Mouse (Mus musculus) heart, postnatal 36 days (tissue): ENCODE results near the gene Sept8. TPM values are rescaled to one million over a fixed set of nuclear protein-coding genes. Genes with fewer than 3 reads are reported as not detected.

Experiments used
- DNase-seq, 2 experiments: peaks; one replicate each; pipeline ENCODE4 v3.0.0; 2021 to 2022
- intact Hi-C: fragments of 180-260 bp; cut with DNase I; formaldehyde crosslinking; loops from one replicate; pipeline ENCODE4 v1.15.1; 2025
- total RNA-seq, 2 experiments: library from RNA; stranded (reverse); gene quantifications; 2 replicates each; pipeline ENCODE4 v1.2.3; 2021

The Sept8 gene
- total RNA-seq, 2 experiments from 2014 or later = 28.4 to 35.3 TPM

- DNase-seq = no peak
- intact Hi-C loops = loop anchor here (1.0 kb wide), 1 partner anchor 9 kb away; no protein-coding TSS in a partner anchor
Observed at GRCm38 (mm10) chr11:53561986-53562385, 42.9 kb downstream of the Sept8 start.

- no peak for DNase-seq
- intact Hi-C loops = loop anchor here (2.0 to 5.0 kb wide), 2 partner anchors 38 to 94 kb away; partner anchors contain the start of gene Gm9837
Observed at GRCm38 (mm10) chr11:53566646-53567045, 47.6 kb downstream of the Sept8 start.

- DNase-seq = peak; percentile 93 to 96
- intact Hi-C loops = loop anchor here (2.0 to 5.0 kb wide), 2 partner anchors 39 to 95 kb away; partner anchors contain the start of gene Gm9837
Observed at GRCm38 (mm10) chr11:53567224-53568014, 48.4 kb downstream of the Sept8 start, which contains the start of gene Kif3a. Kif3a (plus strand) TSS chr11:53567379.

- no peak for DNase-seq
- intact Hi-C loops = loop anchor here (5.0 kb wide), 3 partner anchors 47 to 108 kb away; partner anchors contain the start of gene Gm9837
Observed at GRCm38 (mm10) chr11:53580562-53580961, 61.5 kb downstream of the Sept8 start.

- intact Hi-C loops = loop anchor here (5.0 kb wide), 3 partner anchors 44 to 111 kb away; partner anchors contain the start of gene Gm9837
Observed at GRCm38 (mm10) chr11:53583151-53583550, 64.1 kb downstream of the Sept8 start.

GRCm38 (mm10) chr11:53584849-53585248 is 65.8 kb downstream of the Sept8 start:
- intact Hi-C loops = loop anchor here (5.0 kb wide), 3 partner anchors 42 to 113 kb away; partner anchors contain the start of gene Gm9837
- DNase-seq = no peak

More at GRCm38 (mm10) chr11:53583151-53583550, 64.1 kb downstream of the Sept8 start:
- DNase-seq = no peak

- intact Hi-C loops = no loop called here
Observed at GRCm38 (mm10) chr11:53585510-53585909, 66.5 kb downstream of the Sept8 start.

GRCm38 (mm10) chr11:53588279-53588678 is 69.2 kb downstream of the Sept8 start:
- intact Hi-C loops = no loop called here

More at GRCm38 (mm10) chr11:53585510-53585909, 66.5 kb downstream of the Sept8 start:
- no peak for DNase-seq

GRCm38 (mm10) chr11:53590368-53590768 is 71.3 kb downstream of the Sept8 start:
- DNase-seq = peak; percentile 7 to 49
- intact Hi-C loops = loop anchor here (5.0 kb wide), 1 partner anchor 147 kb away; no protein-coding TSS in a partner anchor

More at GRCm38 (mm10) chr11:53588279-53588678, 69.2 kb downstream of the Sept8 start:
- DNase-seq = no peak

GRCm38 (mm10) chr11:53591116-53591515 is 72.1 kb downstream of the Sept8 start:
- intact Hi-C loops = loop anchor here (5.0 kb wide), 1 partner anchor 146 kb away; no protein-coding TSS in a partner anchor
- DNase-seq = no peak

Other genes starting within 250 kb of the Sept8 start
- gene Hspa4, start 218.8 kb upstream of the Sept8 start, total RNA-seq = 100 to 1,000 TPM; 125 to 126 TPM
- gene Zcchc10, start 194.6 kb upstream of the Sept8 start, total RNA-seq = 1 to 10 TPM; 5.3 to 6.8 TPM
- gene Aff4, start 168.4 kb upstream of the Sept8 start, total RNA-seq = 10 to 100 TPM; 81.8 to 88.8 TPM
- gene Leap2, start 96.1 kb upstream of the Sept8 start, total RNA-seq = not detected
- 1,000 to 10,000 TPM; 2,773 to 2,928 TPM for gene Uqcrq, start 88.4 kb upstream of the Sept8 start, total RNA-seq
- gene Gdf9, start 88.2 kb upstream of the Sept8 start, total RNA-seq = under 1 TPM; 0.19 to 0.39 TPM
- gene Gm10447, start 62.1 kb upstream of the Sept8 start, total RNA-seq = not detected
- under 1 TPM; 0.39 to 0.76 TPM for gene Shroom1, start 62.1 kb upstream of the Sept8 start, total RNA-seq
- gene Gm9837, start 48.8 kb upstream of the Sept8 start, total RNA-seq = not detected
- not detected for gene Gm9945, start 39.1 kb upstream of the Sept8 start, total RNA-seq
- gene Sowaha, start 39.0 kb upstream of the Sept8 start, total RNA-seq = under 1 TPM; 0.14 TPM
- gene Kif3a, start 48.1 kb downstream of the Sept8 start, total RNA-seq = 1 to 10 TPM; 8.2 to 10.0 TPM
- gene Il4, start 99.4 kb downstream of the Sept8 start, total RNA-seq = not detected
- not detected for gene Il13, start 115.4 kb downstream of the Sept8 start, total RNA-seq
- 1 to 10 TPM; 6.9 to 8.1 TPM for gene Rad50, start 188.1 kb downstream of the Sept8 start, total RNA-seq
- not detected for gene Il5, start 201.5 kb downstream of the Sept8 start, total RNA-seq